Mouse (Mus musculus): ENCODE results near the gene Ager. TPM values are rescaled to one million over a fixed set of nuclear protein-coding genes. Genes with fewer than 3 reads are reported as not detected.

The Ager gene
- polyA plus RNA-seq, 1 experiment: 5.2 TPM

GRCm38 (mm10) chr17:34623161-34623560, 25.5 kb downstream of the Ager start:
- H3K36me3 ChIP-seq (ENCODE audit: control insufficient read depth, insufficient read depth, low read length): peaks cover 3% of the 10 kb centered on the region; the same call in 1 of the 2 replicates
- H3K4me1 ChIP-seq (ENCODE audit: control insufficient read depth, insufficient read depth, insufficient read length): peaks cover 4% of the 10 kb centered on the region; the same call in 1 of the 2 replicates
- no peak for DNase-seq (ENCODE audit: low read depth in 1 of 2, low spot score in 2 of 2)
- H3K4me3 ChIP-seq (ENCODE audit: extremely low read depth, insufficient read depth, insufficient read length): no peak overlapping the region
- no peak for TF ChIP-seq CTCF (IDR thresholded peaks at IDR 0.05; ENCODE audit: extremely low read depth, insufficient read depth, insufficient read length, insufficient replicate concordance)
- TF ChIP-seq POLR2A (IDR thresholded peaks at IDR 0.05; ENCODE audit: low read depth, low read length): no peak
- no peak overlapping the region for H3K27ac ChIP-seq (ENCODE audit: insufficient read depth, low read length)
- 89% methylated on average over 9 of the region's 9 CpGs for WGBS
- no peaks in the 10 kb centered on the region for H3K27me3 ChIP-seq (ENCODE audit: control insufficient read depth, insufficient read depth, low read length)

GRCm38 (mm10) chr17:34624981-34625380, 27.3 kb downstream of the Ager start:
- 92% methylated on average over 3 of the region's 3 CpGs for WGBS
- Histone ChIP-seq H3K4me1 (ENCODE audit: control insufficient read depth, insufficient read depth, insufficient read length) (peaks cover 4% of the 10 kb centered on the region; the same call in 1 of the 2 replicates), H3K4me3 (ENCODE audit: extremely low read depth, insufficient read depth, insufficient read length) (no peak overlapping the region), H3K27ac (ENCODE audit: insufficient read depth, low read length) (no peak overlapping the region), H3K36me3 (ENCODE audit: control insufficient read depth, insufficient read depth, low read length) (peaks cover 3% of the 10 kb centered on the region; the same call in 1 of the 2 replicates), H3K27me3 (ENCODE audit: control insufficient read depth, insufficient read depth, low read length) (no peaks in the 10 kb centered on the region)
- TF ChIP-seq CTCF (IDR thresholded peaks at IDR 0.05; ENCODE audit: extremely low read depth, insufficient read depth, insufficient read length, insufficient replicate concordance) (no peak), POLR2A (IDR thresholded peaks at IDR 0.05; ENCODE audit: low read depth, low read length) (no peak)
- no peak for DNase-seq (ENCODE audit: low read depth in 1 of 2, low spot score in 2 of 2)

- no peak for DNase-seq (ENCODE audit: low read depth in 1 of 2, low spot score in 2 of 2)
- Histone ChIP-seq H3K4me1 (ENCODE audit: control insufficient read depth, insufficient read depth, insufficient read length) (peaks cover 13% of the 10 kb centered on the region), H3K36me3 (ENCODE audit: control insufficient read depth, insufficient read depth, low read length) (peaks cover 3% of the 10 kb centered on the region; the same call in 1 of the 2 replicates), H3K4me3 (ENCODE audit: extremely low read depth, insufficient read depth, insufficient read length) (peak overlapping the region; percentile 60; the same call in 1 of the 2 replicates), H3K27me3 (ENCODE audit: control insufficient read depth, insufficient read depth, low read length) (peaks cover 8% of the 10 kb centered on the region; the same call in 1 of the 2 replicates), H3K27ac (ENCODE audit: insufficient read depth, low read length) (no peak overlapping the region)
- TF ChIP-seq CTCF (IDR thresholded peaks at IDR 0.05; ENCODE audit: extremely low read depth, insufficient read depth, insufficient read length, insufficient replicate concordance): no peak
- WGBS: 65% methylated on average over 16 of the region's 16 CpGs
Observed at GRCm38 (mm10) chr17:34626062-34626772, 28.6 kb downstream of the Ager start.

GRCm38 (mm10) chr17:34626773-34627092, 29.1 kb downstream of the Ager start:
- H3K4me1 ChIP-seq (ENCODE audit: control insufficient read depth, insufficient read depth, insufficient read length): peaks cover 16% of the 10 kb centered on the region
- WGBS: under 1% methylated on average over 15 of the region's 18 CpGs

GRCm38 (mm10) chr17:34627093-34627942, 29.7 kb downstream of the Ager start:
- Histone ChIP-seq H3K27me3 (ENCODE audit: control insufficient read depth, insufficient read depth, low read length) (peaks cover 10% of the 10 kb centered on the region; the same call in 1 of the 2 replicates), H3K36me3 (ENCODE audit: control insufficient read depth, insufficient read depth, low read length) (peaks cover 3% of the 10 kb centered on the region; the same call in 1 of the 2 replicates), H3K4me3 (ENCODE audit: extremely low read depth, insufficient read depth, insufficient read length) (peak overlapping the region; percentile 60), H3K4me1 (ENCODE audit: control insufficient read depth, insufficient read depth, insufficient read length) (peaks cover 19% of the 10 kb centered on the region), H3K27ac (ENCODE audit: insufficient read depth, low read length) (peak overlapping the region; percentile 58)
- peak in 1 of 2 experiments; percentile 61 for DNase-seq (ENCODE audit: low read depth in 1 of 2, low spot score in 2 of 2)
- no peak for TF ChIP-seq CTCF (IDR thresholded peaks at IDR 0.05; ENCODE audit: extremely low read depth, insufficient read depth, insufficient read length, insufficient replicate concordance)
- TF ChIP-seq POLR2A (IDR thresholded peaks at IDR 0.05; ENCODE audit: low read depth, low read length): no peak
- WGBS: under 1% methylated on average over 43 of the region's 45 CpGs

More at GRCm38 (mm10) chr17:34626773-34627092, 29.1 kb downstream of the Ager start:
- Histone ChIP-seq H3K27ac (ENCODE audit: insufficient read depth, low read length) (peak overlapping the region; percentile 6; the same call in 1 of the 2 replicates), H3K27me3 (ENCODE audit: control insufficient read depth, insufficient read depth, low read length) (peaks cover 9% of the 10 kb centered on the region; the same call in 1 of the 2 replicates), H3K36me3 (ENCODE audit: control insufficient read depth, insufficient read depth, low read length) (peaks cover 3% of the 10 kb centered on the region; the same call in 1 of the 2 replicates), H3K4me3 (ENCODE audit: extremely low read depth, insufficient read depth, insufficient read length) (peak overlapping the region; percentile 60)
- TF ChIP-seq POLR2A (IDR thresholded peaks at IDR 0.05; ENCODE audit: low read depth, low read length) (no peak), CTCF (IDR thresholded peaks at IDR 0.05; ENCODE audit: extremely low read depth, insufficient read depth, insufficient read length, insufficient replicate concordance) (peak; percentile 6; the same call in 1 of the 2 replicates)
- no peak for DNase-seq (ENCODE audit: low read depth in 1 of 2, low spot score in 2 of 2)

GRCm38 (mm10) chr17:34627943-34628643, 30.4 kb downstream of the Ager start, which contains the start of gene Ppt2:
Gene Ppt2, minus strand, starts transcription at chr17:34628510.
- Histone ChIP-seq H3K27me3 (ENCODE audit: control insufficient read depth, insufficient read depth, low read length) (peaks cover 12% of the 10 kb centered on the region; the same call in 1 of the 2 replicates), H3K4me1 (ENCODE audit: control insufficient read depth, insufficient read depth, insufficient read length) (peaks cover 19% of the 10 kb centered on the region), H3K4me3 (ENCODE audit: extremely low read depth, insufficient read depth, insufficient read length) (peak within 1 kb of the TSS; percentile 60), H3K36me3 (ENCODE audit: control insufficient read depth, insufficient read depth, low read length) (no peaks in the 10 kb centered on the region), H3K27ac (ENCODE audit: insufficient read depth, low read length) (peak within 1 kb of the TSS; percentile 58)
- DNase-seq (ENCODE audit: low read depth in 1 of 2, low spot score in 2 of 2): no peak
- 8% methylated on average over 29 of the region's 29 CpGs for WGBS
- TF ChIP-seq CTCF (IDR thresholded peaks at IDR 0.05; ENCODE audit: extremely low read depth, insufficient read depth, insufficient read length, insufficient replicate concordance) (no peak), POLR2A (IDR thresholded peaks at IDR 0.05; ENCODE audit: low read depth, low read length) (no peak)
